Mouse (Mus musculus): Measurements from ENCODE around the gene Rnf41. TPM values are rescaled to one million over a fixed set of nuclear protein-coding genes. Genes with fewer than 3 reads are reported as not detected.

Rnf41 gene
- polyA plus RNA-seq, 3 experiments from 2014 or later, result 25.2 to 42.2 (median 37.9) TPM

- no peak for ATAC-seq
Observed at GRCm38 (mm10) chr10:128433417-128433816, 22.0 kb downstream of the Rnf41 start.

GRCm38 (mm10) chr10:128434681-128435080 lies 23.2 kb downstream of the Rnf41 start:
- ATAC-seq, result peak; percentile 85

DNA sequence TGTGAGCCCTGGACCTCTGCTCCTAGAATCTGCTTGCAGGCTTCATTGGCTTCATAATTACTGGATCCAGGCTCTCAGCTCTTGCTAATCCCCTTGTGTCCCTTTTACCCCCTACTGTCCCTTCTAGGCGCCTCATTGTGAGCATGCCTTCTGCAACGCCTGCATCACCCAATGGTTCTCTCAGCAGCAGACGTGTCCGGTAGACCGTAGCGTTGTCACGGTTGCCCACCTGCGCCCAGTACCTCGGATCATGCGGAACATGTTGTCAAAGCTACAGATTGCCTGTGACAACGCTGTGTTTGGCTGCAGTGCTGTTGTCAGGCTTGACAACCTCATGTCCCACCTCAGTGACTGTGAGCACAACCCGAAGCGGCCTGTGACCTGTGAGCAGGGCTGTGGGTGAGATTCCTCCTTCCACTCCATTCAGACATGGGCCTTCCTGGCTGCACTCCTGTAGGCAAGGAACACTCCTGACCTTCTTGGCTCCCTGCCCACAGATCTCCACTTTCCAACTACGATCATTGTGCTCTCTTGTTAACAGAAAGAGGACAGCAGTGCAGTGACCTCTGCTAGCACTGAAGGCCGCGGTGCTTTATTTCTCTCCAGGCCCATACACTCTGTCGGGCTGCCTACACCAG lies 23.8 kb downstream of the Rnf41 start:
- ATAC-seq, result no peak

- ATAC-seq, result no peak
Observed at GRCm38 (mm10) chr10:128435873-128436272, 24.4 kb downstream of the Rnf41 start.

GRCm38 (mm10) chr10:128436376-128436775 lies 24.9 kb downstream of the Rnf41 start:
- ATAC-seq, result no peak

GRCm38 (mm10) chr10:128438675-128439279 lies 27.3 kb downstream of the Rnf41 start:
- ATAC-seq, result peak; percentile 73

DNA sequence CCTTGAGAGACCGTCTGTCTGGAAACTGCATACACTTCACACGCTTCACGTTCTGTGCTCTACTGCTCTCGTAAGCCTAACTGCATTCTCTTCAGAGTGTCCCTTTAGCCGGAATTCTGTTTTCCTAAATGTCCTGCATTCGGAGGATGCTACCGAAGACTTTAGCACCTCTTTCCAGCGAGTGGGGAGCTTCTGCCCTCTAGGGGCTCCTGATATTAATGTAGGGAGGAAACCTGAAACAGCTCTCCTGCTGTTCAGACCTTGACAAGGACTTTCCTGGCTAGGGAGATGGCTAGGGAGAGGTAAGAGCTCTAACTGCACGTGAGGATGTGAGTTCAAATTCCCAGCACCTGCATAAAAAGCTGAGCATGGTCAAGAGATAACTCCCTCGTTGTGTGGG lies 28.9 kb downstream of the Rnf41 start:
- peak; percentile 42 for ATAC-seq

GRCm38 (mm10) chr10:128441324-128442119 lies 30.1 kb downstream of the Rnf41 start:
- ATAC-seq, result no peak

GRCm38 (mm10) chr10:128442718-128443117 lies 31.3 kb downstream of the Rnf41 start:
- ATAC-seq, result no peak

GRCm38 (mm10) chr10:128444354-128444753 lies 32.9 kb downstream of the Rnf41 start:
- no peak for ATAC-seq

GRCm38 (mm10) chr10:128445407-128445806 lies 34.0 kb downstream of the Rnf41 start:
- ATAC-seq, result no peak

DNA sequence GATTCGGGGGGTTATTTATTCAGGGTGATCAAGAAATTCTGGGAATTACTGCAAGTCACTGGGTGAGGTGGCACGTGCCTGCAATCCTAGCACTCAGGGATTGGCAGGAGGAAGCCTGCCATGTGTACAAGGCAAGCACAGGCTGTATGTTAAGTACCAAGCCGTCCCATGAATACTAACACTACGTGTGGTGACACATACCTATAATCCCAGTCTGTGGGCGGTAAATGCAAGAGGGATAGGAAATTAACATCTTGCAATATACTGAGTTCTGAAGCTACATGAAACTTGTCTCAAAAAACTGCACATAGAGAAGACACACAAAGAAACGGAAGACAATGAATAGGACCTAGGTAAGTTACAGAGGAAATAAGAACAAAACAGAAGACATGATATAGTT lies 39.6 kb downstream of the Rnf41 start:
- no peak for ATAC-seq

DNA sequence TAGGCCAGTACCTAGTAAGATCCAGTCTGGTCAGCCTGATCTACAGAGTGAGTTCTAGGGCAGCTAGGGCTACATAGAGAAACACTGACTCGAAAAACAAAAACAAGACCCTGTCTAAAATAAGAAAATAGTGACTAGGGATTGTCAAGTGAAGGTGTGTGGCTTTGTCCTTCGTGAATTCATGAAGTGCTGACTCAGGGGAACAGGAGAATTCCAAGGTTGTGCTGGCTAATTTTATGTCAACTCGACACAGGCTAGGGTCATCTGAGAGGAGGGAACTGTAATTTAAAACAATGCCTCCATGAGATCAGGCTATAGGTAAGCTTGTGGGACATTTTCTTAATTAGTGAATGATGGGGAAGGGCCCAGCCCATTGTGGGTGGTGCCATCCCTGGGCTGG lies 43.0 kb downstream of the Rnf41 start:
- ATAC-seq, result no peak

GRCm38 (mm10) chr10:128455280-128455679 lies 43.8 kb downstream of the Rnf41 start:
- ATAC-seq, result peak; percentile 46

- no peak for ATAC-seq
Observed at GRCm38 (mm10) chr10:128457676-128458075, 46.2 kb downstream of the Rnf41 start.

GRCm38 (mm10) chr10:128458348-128458718 lies 46.9 kb downstream of the Rnf41 start:
- peak; percentile 21 for ATAC-seq

DNA sequence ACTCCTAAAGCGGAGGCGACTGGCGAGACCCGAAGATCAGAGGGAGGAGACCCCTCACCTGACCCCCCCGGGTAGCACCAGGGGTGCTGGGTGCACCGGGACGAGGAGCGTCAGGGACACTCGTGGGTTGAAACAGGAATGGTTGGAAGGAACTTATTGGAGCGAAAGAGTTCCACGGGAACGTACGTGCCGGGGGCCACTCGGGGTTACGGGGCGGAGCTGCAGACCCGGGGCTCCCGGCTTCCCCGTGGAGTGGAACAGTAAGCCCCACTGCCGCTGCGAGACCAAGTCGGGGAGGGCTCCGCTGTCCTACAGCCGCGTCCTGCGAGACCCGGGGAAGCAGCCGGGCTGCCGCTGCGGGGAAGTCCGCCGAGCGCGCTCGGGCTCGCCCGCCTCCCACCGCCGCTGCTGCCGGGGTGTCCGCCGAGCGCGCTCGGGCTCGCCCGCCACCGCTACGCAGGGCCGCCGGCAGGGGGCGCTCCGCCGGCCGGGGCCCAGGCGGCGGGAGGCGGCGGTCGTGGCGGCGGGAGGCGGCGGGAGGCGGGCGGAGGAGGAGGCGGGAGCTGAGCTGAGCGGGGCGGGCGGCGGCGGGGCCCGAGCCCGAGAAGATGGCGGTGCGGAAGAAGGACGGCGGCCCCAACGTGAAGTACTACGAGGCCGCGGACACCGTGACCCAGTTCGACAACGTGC lies 47.4 kb downstream of the Rnf41 start, which contains the start of gene Smarcc2:
Smarcc2 (plus strand) TSS at position 530 of the 690 bp plus-strand sequence.
- ATAC-seq, result peak; percentile 71

GRCm38 (mm10) chr10:128459409-128460269 lies 48.2 kb downstream of the Rnf41 start:
- peak; percentile 54 for ATAC-seq

GRCm38 (mm10) chr10:128460270-128460630 lies 48.8 kb downstream of the Rnf41 start:
- ATAC-seq, result no peak

GRCm38 (mm10) chr10:128474366-128474765 lies 62.9 kb downstream of the Rnf41 start:
- ATAC-seq, result no peak

- no peak for ATAC-seq
Observed at GRCm38 (mm10) chr10:128486370-128486769, 74.9 kb downstream of the Rnf41 start.
